Mouse (Mus musculus) embryo, embryonic 11.5 days (tissue): ENCODE measurements around the gene Bank1.

Experiments used
- DNase-seq: peaks from one replicate; pipeline ENCODE4 v3.0.0-alpha.2; 2012; ENCODE audit warnings: low read depth, low spot score

The Bank1 gene

GRCm38 (mm10) chr3:136109411-136110139 lies 216.3 kb downstream of the Bank1 start:
- DNase-seq = no peak

- DNase-seq = no peak
These were observed 219.4 kb downstream of the Bank1 start for GRCm38 (mm10) chr3:136106452-136106851.

DNA sequence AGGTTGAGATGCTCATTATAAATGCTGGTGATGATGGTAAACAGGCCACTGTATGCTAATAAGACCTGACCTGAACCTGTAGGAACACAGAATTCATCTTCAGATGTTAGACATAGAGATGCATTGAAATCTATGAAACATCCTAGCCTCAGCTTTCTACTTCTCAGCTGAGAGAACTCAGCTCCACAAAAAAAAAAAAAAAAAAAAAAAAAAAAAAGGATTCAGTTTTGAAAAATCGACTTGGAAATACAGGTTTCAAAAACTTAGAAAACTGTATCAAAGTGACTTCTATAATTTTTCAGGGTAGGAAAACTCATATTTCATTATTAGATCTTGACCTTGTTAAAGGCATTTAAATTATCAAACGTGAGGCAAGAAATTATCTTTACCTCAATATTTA lies 222.5 kb downstream of the Bank1 start:
- no peak for DNase-seq

DNA sequence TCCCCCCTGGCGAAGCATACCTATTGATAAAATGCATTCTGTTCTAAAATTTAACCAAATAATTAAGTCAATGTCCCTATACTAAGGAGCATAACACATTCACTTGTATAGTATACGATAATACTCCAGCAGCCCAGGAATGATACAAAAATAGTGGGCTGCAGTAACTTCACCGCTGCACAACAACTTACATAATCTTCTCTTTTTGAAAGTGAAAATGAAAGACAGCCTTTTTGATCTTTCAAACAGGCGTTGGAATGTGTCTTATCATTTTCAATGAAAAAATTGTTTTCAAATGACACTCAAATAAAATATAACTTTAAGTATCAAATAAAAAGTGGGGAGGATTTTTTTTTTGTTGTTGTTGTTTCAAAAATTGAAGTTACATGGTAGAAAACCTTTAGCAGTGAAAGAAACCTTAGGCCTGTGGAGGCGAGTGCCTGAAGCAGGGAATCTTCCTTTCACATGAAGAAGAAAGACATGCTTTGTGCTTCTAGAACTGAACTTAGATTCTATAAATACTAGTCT lies 224.8 kb downstream of the Bank1 start:
- no peak for DNase-seq

GRCm38 (mm10) chr3:136100292-136100691 lies 225.6 kb downstream of the Bank1 start:
- DNase-seq = no peak

- no peak for DNase-seq
These were observed 238.8 kb downstream of the Bank1 start for GRCm38 (mm10) chr3:136086948-136087660.

- DNase-seq = no peak
These were observed 239.4 kb downstream of the Bank1 start for GRCm38 (mm10) chr3:136086431-136086830.

DNA sequence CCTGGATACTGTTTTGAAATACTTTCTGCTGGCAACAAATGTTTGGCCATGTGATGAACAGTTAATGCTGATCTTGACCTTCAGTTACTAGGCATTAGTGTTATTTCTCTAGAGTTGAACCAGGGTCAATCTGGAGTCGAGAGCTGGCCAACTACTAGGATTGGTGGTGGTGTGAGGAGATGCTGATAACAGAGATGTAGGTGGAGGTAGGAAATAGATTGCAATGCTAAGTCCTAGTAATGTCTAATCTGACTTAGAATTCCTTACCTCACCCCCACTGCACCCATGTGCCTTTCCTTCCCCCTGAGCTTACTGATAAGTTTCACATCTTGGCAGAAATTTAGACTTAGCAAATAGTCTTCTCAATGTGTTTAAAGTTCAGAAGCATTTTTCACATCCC lies 240.8 kb downstream of the Bank1 start:
- no peak for DNase-seq

DNA sequence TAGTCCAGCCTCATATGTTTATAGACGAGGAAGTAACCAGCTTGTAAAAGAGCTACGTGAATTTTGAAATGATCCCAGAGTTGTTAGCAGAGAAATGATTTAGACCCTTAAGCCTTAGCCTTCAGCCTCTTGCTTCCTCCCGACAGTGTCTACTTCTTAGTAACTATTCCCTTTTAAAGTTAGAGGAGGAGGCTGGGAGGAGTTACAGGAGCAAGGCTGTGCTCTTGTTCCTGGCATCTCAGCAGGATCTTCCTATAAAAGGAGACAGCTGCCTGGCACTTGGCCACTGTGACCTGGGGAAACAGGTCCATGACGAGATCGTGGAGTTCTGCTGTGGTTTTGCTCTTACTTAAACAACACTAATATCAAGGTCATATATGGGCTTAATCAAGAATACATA lies 241.8 kb downstream of the Bank1 start:
- no peak for DNase-seq

GRCm38 (mm10) chr3:136081264-136081663 lies 244.6 kb downstream of the Bank1 start:
- DNase-seq = no peak

DNA sequence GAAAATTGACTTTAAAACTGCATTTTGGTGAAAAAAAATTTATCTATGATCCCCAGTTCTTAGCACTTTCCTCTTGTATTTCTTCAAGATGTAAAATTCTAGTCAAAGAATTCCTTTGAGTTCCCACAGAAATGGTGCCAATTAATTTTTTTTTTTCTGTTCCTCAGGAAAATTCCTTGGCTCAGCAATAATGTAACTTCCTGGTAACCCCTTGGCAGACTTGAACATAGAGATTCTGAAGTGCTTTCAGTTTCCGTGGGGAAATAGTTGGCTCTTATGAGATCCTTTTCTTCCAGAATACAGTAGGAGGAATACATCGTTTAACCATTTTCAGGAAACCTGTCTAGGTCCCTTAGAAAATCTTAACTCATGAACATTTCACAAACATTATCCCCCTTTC lies 247.3 kb downstream of the Bank1 start:
- DNase-seq = no peak

- no peak for DNase-seq
These were observed 255.5 kb downstream of the Bank1 start for GRCm38 (mm10) chr3:136070394-136070793.

- DNase-seq = no peak
These were observed 264.0 kb downstream of the Bank1 start for GRCm38 (mm10) chr3:136061907-136062306.

GRCm38 (mm10) chr3:136050635-136051034 lies 275.2 kb downstream of the Bank1 start:
- no peak for DNase-seq

GRCm38 (mm10) chr3:136050215-136050614 lies 275.7 kb downstream of the Bank1 start:
- DNase-seq = no peak

DNA sequence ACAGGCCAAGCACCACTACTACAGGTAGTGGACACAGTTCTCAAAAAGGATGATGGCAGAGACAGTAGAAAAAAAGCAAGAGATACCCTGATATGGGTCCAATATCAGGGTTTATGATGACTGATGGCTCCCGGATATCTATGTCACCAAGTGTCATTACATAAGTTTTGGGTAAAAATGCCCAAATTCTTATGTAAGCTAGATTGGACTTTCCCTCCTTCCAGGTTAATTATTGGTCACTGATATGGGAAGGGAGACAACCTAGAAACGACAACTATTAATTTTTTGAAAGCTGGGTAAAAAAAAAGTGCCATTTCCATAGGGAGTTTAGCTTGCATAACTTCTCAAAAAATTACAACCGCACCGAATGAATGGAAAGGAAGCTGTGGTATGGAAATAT lies 277.8 kb downstream of the Bank1 start:
- DNase-seq = no peak

GRCm38 (mm10) chr3:136045381-136045780 lies 280.5 kb downstream of the Bank1 start:
- DNase-seq = no peak

GRCm38 (mm10) chr3:136040041-136040440 lies 285.8 kb downstream of the Bank1 start:
- DNase-seq = no peak

DNA sequence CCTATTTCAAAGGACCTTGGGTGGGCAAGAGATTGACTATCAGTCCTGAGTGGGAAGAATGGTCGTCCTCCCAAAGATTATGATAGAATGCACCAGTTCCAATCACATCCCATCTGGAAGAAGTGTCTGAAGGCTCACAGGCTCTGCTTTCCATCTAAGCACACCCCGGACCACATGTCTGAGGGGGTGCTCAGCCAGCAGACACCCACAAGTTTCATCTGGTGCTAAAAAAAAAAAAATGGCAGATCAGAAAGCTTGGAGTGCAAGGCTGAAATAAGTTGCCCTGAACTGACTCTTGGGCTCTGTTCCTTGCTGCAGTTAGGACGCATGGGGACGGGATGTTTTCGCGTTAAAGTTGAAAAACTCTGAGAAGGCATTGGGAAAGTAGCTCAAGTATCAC lies 286.4 kb downstream of the Bank1 start:
- no peak for DNase-seq

- no peak for DNase-seq
These were observed 288.6 kb downstream of the Bank1 start for GRCm38 (mm10) chr3:136037254-136037653.

GRCm38 (mm10) chr3:136035784-136036183 lies 290.1 kb downstream of the Bank1 start:
- no peak for DNase-seq

GRCm38 (mm10) chr3:136024876-136025275 lies 301.0 kb downstream of the Bank1 start:
- no peak for DNase-seq

GRCm38 (mm10) chr3:136017517-136017916 lies 308.3 kb downstream of the Bank1 start:
- no peak for DNase-seq
